Mouse (Mus musculus): ENCODE results near the gene Katnal1. TPM values are rescaled to one million over a fixed set of nuclear protein-coding genes. Genes with fewer than 3 reads are reported as not detected.

The Katnal1 gene
- total RNA-seq, 2 experiments from 2014 or later = 55.4 to 56.9 TPM

DNA sequence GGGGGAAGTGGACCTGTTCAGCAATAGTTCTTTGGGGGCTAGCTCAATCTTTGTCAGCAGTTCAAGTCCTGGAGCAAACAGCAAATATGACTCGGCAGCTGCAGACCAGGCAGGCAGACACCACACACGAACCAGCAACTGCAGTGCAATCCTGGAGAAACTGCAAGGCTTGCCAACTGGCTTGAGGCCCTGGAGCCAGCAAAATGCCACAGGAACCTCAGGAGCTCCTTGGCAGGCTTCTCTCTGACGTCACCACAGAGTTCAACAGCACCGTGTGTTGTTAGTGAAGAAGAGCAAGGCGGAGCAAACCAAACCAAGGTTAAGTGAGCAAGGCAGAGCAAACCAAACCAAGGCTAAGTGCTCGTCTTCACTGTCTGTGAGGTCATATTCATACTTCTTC is 79.6 kb downstream of the Katnal1 start:
- intact Hi-C loops (cut with DNase I) = no loop called here
- no peak for DNase-seq (ENCODE audit: low spot score in 2 of 2)

DNA sequence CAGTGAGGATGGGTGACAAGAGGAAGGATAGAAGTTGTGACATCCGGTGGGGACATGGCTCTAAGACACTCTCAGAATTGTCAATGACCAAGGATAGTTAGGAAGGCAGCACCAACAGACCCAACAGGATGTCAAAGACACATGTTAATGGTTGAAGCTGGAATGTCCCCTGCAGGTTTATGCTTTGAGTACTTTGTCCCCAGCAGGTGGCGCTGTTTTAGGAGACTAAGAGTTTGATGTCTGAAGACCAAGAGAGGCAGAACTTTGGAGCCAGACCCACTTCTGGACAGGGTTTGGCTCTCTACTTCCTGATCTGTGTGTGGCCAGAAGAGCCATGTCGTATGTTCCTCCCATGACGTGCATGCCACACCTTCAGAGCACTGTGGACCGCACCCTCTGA is 82.1 kb downstream of the Katnal1 start:
- no peak for DNase-seq (ENCODE audit: low spot score in 2 of 2)
- intact Hi-C loops (cut with DNase I) = no loop called here

DNA sequence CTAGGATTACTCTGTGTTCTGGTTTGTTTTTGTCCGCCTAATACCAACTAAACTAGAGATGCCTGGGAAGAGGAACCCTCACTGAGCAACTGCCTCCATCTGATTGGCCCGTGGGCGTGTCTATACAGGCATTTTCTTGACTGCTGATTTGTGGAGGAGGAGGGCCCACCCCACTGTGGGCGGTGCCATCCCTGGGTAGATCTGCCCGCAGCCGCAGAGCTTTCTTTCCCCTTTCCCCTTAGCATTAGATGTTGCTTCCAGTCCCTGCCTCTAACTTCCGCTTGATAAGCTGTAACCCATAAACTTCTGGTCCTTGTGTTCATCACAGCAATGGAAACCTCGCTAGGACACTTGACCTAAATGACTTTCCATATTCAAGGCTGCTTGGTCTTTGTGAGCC is 92.1 kb downstream of the Katnal1 start:
- no peak for DNase-seq (ENCODE audit: low spot score in 2 of 2)
- intact Hi-C loops (cut with DNase I) = no loop called here

DNA sequence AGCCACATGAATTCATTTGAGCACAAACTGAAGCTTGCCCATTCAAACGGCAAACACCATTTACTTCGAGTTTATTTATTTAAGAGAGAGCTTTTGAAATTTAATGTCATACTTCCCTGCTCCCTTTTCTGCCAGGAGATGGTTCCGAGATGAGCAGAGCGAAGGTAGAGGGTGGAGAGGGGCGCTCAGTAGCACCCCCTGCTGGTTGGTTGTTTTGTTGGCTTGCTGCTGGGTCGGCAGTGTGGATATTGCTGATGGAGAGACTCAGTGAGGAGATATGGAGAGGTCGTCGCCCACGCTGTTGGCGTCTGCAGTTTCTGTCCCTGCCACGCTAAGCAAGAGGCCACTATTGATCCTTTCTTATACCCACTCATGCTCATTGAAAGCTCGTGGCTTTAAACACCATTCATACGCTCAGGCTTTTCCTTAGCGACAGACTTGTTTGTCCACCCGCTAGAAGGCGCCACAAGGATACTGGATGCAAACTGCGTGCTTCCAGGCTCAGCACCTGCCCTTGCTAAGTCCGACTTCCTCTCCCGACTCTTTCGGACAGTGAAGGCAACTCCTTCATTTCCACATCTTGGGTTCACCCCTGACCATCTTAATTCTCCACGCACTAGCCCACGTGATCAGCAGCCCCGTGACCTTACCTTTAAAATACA is 97.4 kb downstream of the Katnal1 start:
- intact Hi-C loops (cut with DNase I) = no loop called here
- peak; percentile 75 to 81 for DNase-seq (ENCODE audit: low spot score in 2 of 2)

DNA sequence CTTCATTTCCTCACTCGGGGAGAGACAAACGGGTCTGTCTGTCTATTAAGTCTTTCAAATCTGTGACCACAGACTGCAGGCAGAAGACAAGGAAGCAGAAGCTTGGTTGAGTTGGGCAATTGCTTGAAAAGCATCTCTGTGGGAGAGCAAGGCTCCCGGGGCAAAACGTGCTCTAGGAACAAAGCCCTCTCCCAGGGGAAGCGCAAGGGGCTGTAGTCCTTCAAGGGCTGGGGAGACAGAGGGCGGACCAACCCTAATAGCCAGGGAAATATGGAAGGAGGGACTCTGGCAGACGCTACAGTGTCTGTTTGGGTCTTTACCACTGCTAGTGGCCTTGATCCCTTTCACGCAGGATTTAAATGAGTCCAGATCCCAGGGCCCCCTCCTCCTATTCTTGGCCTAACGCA is 98.0 kb downstream of the Katnal1 start:
- DNase-seq (ENCODE audit: low spot score in 2 of 2) = no peak
- intact Hi-C loops (cut with DNase I) = no loop called here

DNA sequence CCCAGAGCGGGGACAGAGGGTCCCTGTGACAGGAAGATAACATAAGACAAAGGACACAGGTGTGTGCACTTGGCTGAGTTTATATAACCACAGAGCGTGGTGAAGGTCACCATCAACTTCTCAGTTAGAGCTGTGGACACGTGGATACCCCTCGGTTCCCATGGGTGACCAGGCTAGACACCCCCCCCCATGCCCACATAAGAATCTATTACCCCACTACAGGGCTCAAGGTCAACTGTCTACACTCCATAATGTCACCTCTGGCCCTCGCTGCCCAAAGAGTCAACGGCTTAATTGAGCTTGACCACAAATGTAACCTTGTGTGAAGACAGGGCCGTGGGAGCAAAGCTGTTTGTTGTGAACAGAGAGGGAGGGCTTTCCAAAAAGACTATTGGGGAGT is 103.4 kb downstream of the Katnal1 start:
- no peak for DNase-seq (ENCODE audit: low spot score in 2 of 2)
- intact Hi-C loops (cut with DNase I) = no loop called here

DNA sequence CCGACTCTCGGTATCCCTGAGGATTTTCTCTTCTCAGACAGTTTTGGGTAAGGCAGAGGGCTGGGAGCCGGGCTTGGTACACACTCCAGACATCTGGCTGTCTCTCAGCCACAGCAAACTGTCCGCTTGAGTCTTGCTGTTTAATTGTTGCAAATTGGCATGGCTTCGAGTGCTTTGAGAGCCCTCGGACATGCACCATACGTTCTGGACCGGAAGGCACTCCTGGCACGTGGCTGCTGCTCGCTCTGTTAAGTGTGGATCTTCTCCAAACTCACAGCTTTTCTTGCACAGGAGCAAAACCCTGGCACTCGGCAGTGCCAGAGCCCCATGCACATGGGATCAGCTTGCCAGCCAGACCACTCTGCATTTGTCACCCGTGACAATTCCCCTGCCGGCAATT is 106.3 kb downstream of the Katnal1 start:
- DNase-seq (ENCODE audit: low spot score in 2 of 2) = no peak
- intact Hi-C loops (cut with DNase I) = no loop called here

Other genes with a start within 250 kb of the Katnal1 start
- 10 to 100 TPM; 16.6 to 17.8 TPM for gene Gm42791, start 65.8 kb upstream of the Katnal1 start, total RNA-seq (2021)

Measured in left cerebral cortex, postnatal 14 days (tissue).